Mouse (Mus musculus) layer of hippocampus, adult 2 months (tissue): ENCODE measurements around the gene Myo18a. TPM values are rescaled to one million over a fixed set of nuclear protein-coding genes. Genes with fewer than 3 reads are reported as not detected.
A peak's percentile ranks its signal among the peaks of the same experiment; 100 is the strongest.

Source experiments
- DNase-seq, 2 experiments: peaks; one replicate each; pipeline ENCODE4 v3.0.0; 2022; ENCODE audit warnings: low spot score in 2 of 2
- H3K27ac ChIP-seq: fragments of 200-600 bp; 2 replicates; pipeline ENCODE4 v1.8.1; 2022
- H3K4me3 ChIP-seq: fragments of 200-600 bp; 2 replicates; pipeline ENCODE4 v1.8.1; 2022; ENCODE audit warnings: mild to moderate bottlenecking
- CTCF ChIP-seq: fragments of 200-600 bp; conservative IDR thresholded peaks from 2 replicates; pipeline ENCODE4 v1.8.1; 2022; ENCODE audit warnings: antibody characterized with exemption, mild to moderate bottlenecking, moderate library complexity
- total RNA-seq, 2 experiments: library from RNA; stranded (reverse); gene quantifications; 2 replicates each; pipeline ENCODE4 v1.2.3; 2021

Myo18a gene
- total RNA-seq, 2 experiments from 2014 or later: 137 to 156 TPM

DNA sequence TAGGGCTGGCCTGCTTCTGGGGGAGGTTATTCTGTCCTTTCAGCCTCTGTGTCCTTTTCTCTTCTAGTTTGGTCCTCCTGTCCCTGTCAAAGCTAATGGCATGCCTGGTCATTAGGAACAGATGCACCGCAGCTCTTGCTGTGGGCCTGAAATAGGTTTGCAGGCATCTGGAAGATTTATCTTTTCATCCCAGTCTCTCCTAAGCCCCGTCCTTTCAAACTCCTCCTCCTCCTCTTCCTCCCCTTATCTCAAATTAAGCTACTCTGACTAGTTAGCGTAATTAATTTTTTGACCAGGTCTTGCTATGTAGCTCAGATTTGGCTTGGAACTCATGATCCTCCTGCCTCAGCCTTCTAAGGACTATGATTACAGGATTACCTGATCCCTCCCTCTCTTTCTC is 9.6 kb upstream of the Myo18a start:
- TF ChIP-seq CTCF: no peak
- no peak overlapping the region for H3K4me3 ChIP-seq

GRCm38 (mm10) chr11:77760031-77760430 is 3.0 kb upstream of the Myo18a start:
- DNase-seq: no peak
- no peak overlapping the region for H3K4me3 ChIP-seq

More for the DNA sequence above, 9.6 kb upstream of the Myo18a start:
- no peak overlapping the region for H3K27ac ChIP-seq
- DNase-seq: no peak

GRCm38 (mm10) chr11:77763673-77764340 is 761 bp downstream of the Myo18a start:
- Histone ChIP-seq H3K27ac (peak overlapping the region; percentile 99), H3K4me3 (peak overlapping the region; percentile 92)
- no peak for DNase-seq
- no peak for TF ChIP-seq CTCF

More at GRCm38 (mm10) chr11:77760031-77760430, 3.0 kb upstream of the Myo18a start:
- no peak for TF ChIP-seq CTCF
- no peak overlapping the region for H3K27ac ChIP-seq

DNA sequence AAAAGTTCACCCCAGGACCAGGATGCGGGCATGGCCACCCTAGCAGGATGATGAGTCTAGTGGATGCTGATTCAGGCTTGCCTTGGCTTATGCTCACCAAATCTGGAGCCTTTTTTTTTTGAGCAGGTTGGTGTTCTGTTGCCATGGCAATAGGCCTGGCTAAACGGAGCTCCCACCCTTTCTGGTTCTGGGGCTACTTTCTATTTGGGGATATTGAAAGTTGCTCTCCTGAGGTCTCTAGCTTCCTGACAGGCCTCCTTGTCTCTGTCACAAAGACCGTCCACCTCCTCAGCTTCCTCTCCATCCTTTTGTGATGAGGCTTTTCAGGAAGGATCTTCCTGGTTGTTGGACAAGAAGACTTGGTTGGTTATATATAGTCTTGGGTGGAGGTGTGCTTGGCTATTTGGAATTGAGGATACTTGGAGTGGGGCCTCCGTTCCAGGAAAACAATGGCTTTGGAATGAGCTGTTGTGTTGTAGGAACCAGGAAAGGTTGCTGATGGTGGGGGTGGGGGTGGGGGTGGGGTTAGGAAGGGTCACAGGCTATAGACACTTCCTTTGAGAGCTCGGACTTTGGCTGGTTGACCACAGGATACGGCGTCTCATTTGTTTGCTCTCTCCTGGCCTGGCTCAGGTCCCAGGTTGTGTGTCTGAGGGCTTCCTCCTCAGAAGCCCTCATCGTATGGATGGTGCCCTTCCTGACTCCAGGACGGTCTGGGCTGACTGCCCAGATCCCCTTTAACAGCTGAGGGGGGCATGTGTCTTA is 1.8 kb downstream of the Myo18a start:
- no peak for TF ChIP-seq CTCF
- peak overlapping the region; percentile 92 for H3K4me3 ChIP-seq
- DNase-seq: peak; percentile 54 to 55
- H3K27ac ChIP-seq: peak overlapping the region; percentile 99

- Histone ChIP-seq H3K4me3 (peak overlapping the region; percentile 92), H3K27ac (peak overlapping the region; percentile 99)
Measured at GRCm38 (mm10) chr11:77765459-77765777, 2.4 kb downstream of the Myo18a start.

GRCm38 (mm10) chr11:77766351-77767001 is 3.4 kb downstream of the Myo18a start:
- H3K4me3 ChIP-seq: peak overlapping the region; percentile 58
- peak; percentile 75 for TF ChIP-seq CTCF
- DNase-seq: no peak
- H3K27ac ChIP-seq: peak overlapping the region; percentile 99

More at GRCm38 (mm10) chr11:77765459-77765777, 2.4 kb downstream of the Myo18a start:
- DNase-seq: no peak
- TF ChIP-seq CTCF: no peak

GRCm38 (mm10) chr11:77769496-77769895 is 6.5 kb downstream of the Myo18a start:
- no peak for DNase-seq
- Histone ChIP-seq H3K27ac (no peak overlapping the region), H3K4me3 (no peak overlapping the region)
- no peak for TF ChIP-seq CTCF

DNA sequence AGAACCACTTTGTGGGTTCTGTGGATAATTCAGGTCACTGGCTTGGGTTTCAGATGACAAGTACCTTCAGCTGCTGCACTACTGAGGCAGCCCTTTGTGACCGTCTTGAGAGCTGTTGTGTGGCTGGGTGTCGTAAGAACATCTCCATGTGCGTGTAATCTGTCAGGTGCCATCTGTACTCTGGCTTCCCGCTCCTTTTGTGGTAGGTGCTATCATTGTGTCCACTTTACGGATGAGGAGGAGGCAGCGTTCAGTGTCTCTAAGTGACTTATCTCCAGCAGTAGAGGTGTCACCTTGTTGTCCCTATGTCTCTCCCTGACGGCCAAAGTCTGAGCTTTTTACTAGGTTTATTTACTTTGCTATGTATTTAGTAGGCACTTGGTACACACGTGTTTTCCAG is 7.3 kb downstream of the Myo18a start:
- no peak for DNase-seq

GRCm38 (mm10) chr11:77771879-77772713 is 9.1 kb downstream of the Myo18a start:
- DNase-seq: no peak
- no peak overlapping the region for H3K4me3 ChIP-seq
- H3K27ac ChIP-seq: peak overlapping the region; percentile 39; the same call in 1 of the 2 replicates
- TF ChIP-seq CTCF: no peak

More for the DNA sequence above, 7.3 kb downstream of the Myo18a start:
- Histone ChIP-seq H3K4me3 (no peak overlapping the region), H3K27ac (no peak overlapping the region)
- no peak for TF ChIP-seq CTCF

DNA sequence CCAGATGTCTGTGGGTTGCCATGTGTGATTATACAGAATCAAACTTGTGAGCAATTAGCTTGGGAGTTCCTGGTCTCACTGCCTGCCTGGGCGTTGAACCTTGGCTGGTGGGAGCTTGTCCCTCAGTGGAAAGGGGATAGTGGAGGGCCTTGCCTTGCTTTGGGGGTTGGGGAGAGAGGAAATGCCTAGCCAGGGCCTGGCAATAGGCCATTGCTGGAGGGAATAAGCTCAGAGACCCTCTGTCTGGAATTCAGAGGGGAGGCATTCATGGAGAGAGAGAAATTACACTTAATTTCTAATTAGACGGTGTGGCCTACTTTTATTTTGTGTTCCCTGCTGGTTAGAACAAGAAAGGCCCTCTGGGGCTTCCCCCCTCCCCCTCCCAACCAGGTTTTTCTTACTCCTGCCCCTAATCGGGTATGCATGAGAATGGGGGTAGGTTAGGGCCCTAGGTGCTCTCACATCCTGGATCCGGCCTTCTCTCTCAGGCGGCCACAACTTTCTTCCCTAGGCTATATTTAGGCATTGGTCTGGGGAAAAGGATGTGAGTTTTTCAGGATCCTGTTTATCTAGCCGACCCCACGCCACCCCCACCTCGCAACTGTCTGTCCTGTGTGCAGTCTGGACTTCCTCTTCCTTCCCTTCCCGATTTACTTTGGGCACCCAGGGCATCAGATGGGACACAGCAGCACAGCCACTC is 12.8 kb downstream of the Myo18a start:
- TF ChIP-seq CTCF: peak; percentile 26
- peak overlapping the region; percentile 64; the same call in 1 of the 2 replicates for H3K27ac ChIP-seq
- no peak overlapping the region for H3K4me3 ChIP-seq
- DNase-seq: no peak

DNA sequence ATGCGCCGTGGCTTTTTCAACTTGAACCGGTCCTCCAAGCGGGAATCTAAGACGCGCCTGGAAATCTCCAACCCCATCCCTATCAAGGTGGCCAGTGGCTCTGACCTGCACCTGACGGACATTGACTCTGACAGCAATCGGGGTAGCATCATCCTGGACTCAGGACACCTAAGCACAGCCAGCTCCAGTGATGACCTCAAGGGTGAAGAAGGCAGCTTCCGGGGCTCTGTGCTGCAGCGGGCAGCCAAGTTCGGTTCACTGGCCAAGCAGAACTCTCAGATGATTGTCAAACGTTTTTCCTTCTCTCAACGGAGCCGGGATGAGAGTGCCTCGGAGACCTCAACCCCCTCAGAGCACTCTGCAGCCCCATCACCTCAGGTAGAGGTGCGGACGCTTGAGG is 14.4 kb downstream of the Myo18a start:
- TF ChIP-seq CTCF: no peak
- Histone ChIP-seq H3K4me3 (no peak overlapping the region), H3K27ac (no peak overlapping the region)
- DNase-seq: no peak

DNA sequence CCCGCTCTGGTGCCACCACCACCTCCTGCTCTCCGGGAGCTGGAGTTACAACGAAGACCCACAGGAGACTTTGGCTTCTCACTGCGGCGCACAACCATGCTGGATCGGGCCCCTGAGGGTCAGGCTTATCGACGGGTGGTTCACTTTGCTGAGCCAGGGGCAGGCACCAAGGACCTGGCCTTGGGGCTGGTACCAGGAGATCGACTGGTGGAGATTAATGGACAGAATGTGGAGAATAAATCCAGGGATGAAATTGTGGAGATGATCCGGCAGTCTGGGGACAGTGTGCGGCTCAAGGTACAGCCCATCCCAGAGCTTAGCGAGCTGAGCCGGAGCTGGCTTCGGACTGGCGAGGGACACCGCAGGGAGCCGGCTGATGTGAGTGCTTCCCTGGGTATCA is 14.9 kb downstream of the Myo18a start:
- Histone ChIP-seq H3K4me3 (no peak overlapping the region), H3K27ac (no peak overlapping the region)
- no peak for TF ChIP-seq CTCF
- no peak for DNase-seq
